Mouse (Mus musculus) kidney, embryonic 14.5 days (tissue): ENCODE results near the gene Gm45233. TPM values are rescaled to one million over a fixed set of nuclear protein-coding genes. Genes with fewer than 3 reads are reported as not detected.

Experiments
- ATAC-seq: fragments of 200-750 bp; cut with Nextera tagmentation; 2 replicates; pipeline ENCODE4 v1.8.0; 2017; ENCODE audit warnings: moderate number of reproducible peaks, mild to moderate bottlenecking, moderate TSS enrichment, moderate library complexity; ENCODE audit not compliant: low FRiP score, low TSS enrichment
- H3K27ac ChIP-seq: fragments of 300-500 bp; sonication (generic); 2 replicates; pipeline ENCODE4 v1.5.1; 2014; ENCODE audit warnings: low read depth, mild to moderate bottlenecking, low read length, moderate library complexity, mixed read lengths
- H3K27me3 ChIP-seq: fragments of 300-500 bp; sonication (generic); 2 replicates; pipeline ENCODE4 v1.6.1; 2014; ENCODE audit warnings: mild to moderate bottlenecking, low read length; ENCODE audit not compliant: control insufficient read depth, insufficient read depth
- H3K36me3 ChIP-seq: fragments of 300-500 bp; sonication (generic); 2 replicates; pipeline ENCODE4 v1.6.1; 2014; ENCODE audit warnings: low read length, mixed read lengths; ENCODE audit not compliant: control insufficient read depth, insufficient read depth
- H3K4me1 ChIP-seq: fragments of 300-500 bp; sonication (generic); 2 replicates; pipeline ENCODE4 v1.6.1; 2014; ENCODE audit warnings: low read length, mixed read lengths; ENCODE audit not compliant: control insufficient read depth, insufficient read depth
- H3K4me2 ChIP-seq: fragments of 300-500 bp; sonication (generic); replicated peaks from 2 replicates; pipeline ENCODE4 v1.6.1; 2014; ENCODE audit warnings: low read depth, mild to moderate bottlenecking, low read length
- H3K4me3 ChIP-seq: fragments of 300-500 bp; sonication (generic); 2 replicates; pipeline ENCODE4 v1.5.1; 2014; ENCODE audit warnings: mild to moderate bottlenecking, low read length
- H3K9ac ChIP-seq: fragments of 300-500 bp; sonication (generic); 2 replicates; pipeline ENCODE4 v1.6.1; 2014; ENCODE audit warnings: low read depth, mild to moderate bottlenecking, low read length, moderate library complexity
- H3K9me3 ChIP-seq: fragments of 300-500 bp; sonication (generic); 2 replicates; pipeline ENCODE4 v1.6.1; 2016; ENCODE audit warnings: low read length; ENCODE audit not compliant: control insufficient read depth
- WGBS: fragments of 180-500 bp; shearing (Covaris S2); extraction: QIAGEN DNeasy Blood & Tissue Kit; methylation state at CpG from one replicate; pipeline ENCODE4 v1.1.7; 2014; 5-methylcytosine and 5-hydroxymethylcytosine counted together
- polyA plus RNA-seq: library from polyadenylated mRNA; unstranded; fragments of >200 nt; fragmentation: Nextera tagmentation; extraction: Ambion mirVana; gene quantifications from 2 replicates; pipeline ENCODE4 v1.2.1, GENCODE M21; 2014

Gene Gm45233
- polyA plus RNA-seq, 1 experiment from 2014 or later: 0.27 TPM

DNA sequence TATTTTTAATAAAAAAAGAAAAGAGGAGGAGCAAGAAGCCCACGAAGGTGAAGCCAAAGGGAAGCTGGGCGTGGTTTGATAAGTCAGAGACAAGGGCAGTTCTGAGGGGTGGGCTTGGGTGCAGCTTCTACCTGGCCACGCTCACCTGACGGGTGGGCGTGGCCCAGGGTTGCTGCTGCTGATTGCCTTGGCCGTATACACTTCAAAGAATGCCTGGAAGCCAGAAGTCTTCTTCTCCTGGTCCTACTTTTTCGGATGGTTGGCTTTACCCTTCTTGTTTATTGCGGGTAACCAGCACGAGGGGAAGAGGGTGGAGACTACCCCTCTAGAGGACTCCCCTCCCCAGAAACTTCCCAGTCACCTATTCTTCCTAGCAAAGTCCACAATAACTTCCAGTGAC, 1.2 kb upstream of the Gm45233 start:
- H3K9me3 ChIP-seq: no peaks in the 10 kb centered on the region
- peak overlapping the region; percentile 98 for H3K27ac ChIP-seq
- 7% methylated on average over 9 of the region's 9 CpGs for WGBS
- H3K36me3 ChIP-seq: no peaks in the 10 kb centered on the region
- H3K4me2 ChIP-seq: peak overlapping the region; percentile 77
- peaks cover 13% of the 10 kb centered on the region; the same call in 1 of the 2 replicates for H3K4me1 ChIP-seq
- ATAC-seq: 0 out of 2 replicates have a peak, but pooled peaks have one; percentile 2
- no peaks in the 10 kb centered on the region for H3K27me3 ChIP-seq
- peak overlapping the region; percentile 47 for H3K4me3 ChIP-seq
- H3K9ac ChIP-seq: peak overlapping the region; percentile 67

DNA sequence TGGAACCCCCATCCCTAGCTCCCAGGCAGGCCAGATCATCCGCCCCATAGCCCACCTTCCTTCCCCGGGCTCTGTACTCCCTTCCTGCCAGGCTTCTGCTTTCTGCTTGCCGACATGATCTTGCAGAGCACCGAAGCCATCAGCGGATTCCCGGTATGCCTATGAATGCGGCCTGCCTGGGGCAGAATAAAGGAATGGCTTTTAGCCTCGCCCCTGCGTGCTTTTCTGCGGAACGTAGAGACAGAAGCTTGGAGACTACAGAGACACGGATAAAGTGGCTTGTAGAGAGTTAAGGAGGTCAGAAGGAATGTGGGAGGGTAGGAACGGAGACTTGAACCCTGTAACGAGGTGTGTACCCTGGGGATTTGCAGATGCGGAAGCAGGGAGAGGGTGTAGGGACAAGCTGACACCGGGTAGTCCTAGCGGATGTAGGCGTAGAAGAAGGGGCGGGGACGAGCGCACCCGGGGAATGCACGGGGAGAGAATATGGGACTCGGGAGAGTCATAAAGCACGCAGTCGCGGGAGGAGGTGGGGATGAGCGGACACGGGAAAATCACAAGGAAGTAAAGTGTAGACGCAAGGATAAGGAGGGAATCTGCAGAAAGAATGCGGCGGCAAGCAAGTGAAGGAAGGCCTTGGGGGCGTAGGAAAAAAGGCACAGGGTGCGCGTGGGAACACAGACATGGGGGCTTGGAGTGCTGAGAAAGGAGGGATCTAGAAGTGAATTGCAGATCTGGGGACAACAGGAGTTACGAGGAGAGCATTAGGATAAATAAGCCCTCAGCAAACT, 607 bp upstream of the Gm45233 start:
- WGBS: under 1% methylated on average over 36 of the region's 36 CpGs
- H3K27me3 ChIP-seq: no peaks in the 10 kb centered on the region

DNA sequence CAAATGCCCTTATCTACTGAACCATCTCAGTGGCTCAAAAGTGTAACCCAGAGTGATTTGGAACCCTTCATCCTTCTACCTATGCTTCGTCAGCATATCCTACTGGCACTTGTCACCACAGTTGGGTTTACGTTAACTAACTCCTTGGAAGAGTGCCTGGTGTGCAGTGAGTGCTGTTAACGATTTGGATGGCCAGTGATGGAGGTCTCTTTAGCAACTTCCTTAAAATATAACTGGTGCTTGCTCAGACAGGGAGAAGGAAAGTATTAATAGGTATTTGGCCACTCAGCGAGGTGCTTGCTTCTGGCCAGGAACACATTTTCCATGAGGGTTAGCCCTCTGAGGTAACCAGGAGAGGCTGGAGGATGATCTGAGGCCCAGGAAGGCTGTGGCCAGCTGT, 3.9 kb downstream of the Gm45233 start:
- H3K27ac ChIP-seq: no peak overlapping the region
- H3K9ac ChIP-seq: no peak overlapping the region
- 90% methylated on average over 4 of the region's 4 CpGs for WGBS

More for the DNA sequence above, 607 bp upstream of the Gm45233 start:
- Histone ChIP-seq H3K4me3 (peak overlapping the region; percentile 47), H3K4me1 (peaks cover 13% of the 10 kb centered on the region; the same call in 1 of the 2 replicates), H3K36me3 (no peaks in the 10 kb centered on the region), H3K27ac (peak overlapping the region; percentile 98), H3K4me2 (peak overlapping the region; percentile 77), H3K9me3 (no peaks in the 10 kb centered on the region), H3K9ac (peak overlapping the region; percentile 67)
- peak; percentile 90 for ATAC-seq

DNA sequence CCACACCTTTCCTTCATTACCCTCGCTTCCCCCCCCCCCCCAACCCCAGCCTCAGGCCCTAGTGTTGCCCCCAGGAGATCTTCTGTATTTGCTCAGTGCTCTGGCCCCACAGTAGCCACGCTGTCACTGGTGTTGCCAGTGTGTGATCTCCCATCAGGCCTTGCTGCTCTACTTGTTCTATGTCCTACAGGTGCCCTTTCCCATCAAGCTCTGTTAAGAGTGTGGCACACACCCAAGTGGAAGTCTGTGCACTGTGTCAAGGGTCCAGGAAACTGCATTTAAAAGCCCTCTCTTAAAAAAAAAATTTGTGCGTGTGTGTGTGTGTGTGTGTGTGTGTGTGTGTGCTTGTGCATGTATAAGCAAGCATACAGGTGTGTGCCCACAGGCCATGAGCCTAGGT, 4.3 kb downstream of the Gm45233 start:
- Histone ChIP-seq H3K27me3 (no peaks in the 10 kb centered on the region), H3K4me3 (no peak overlapping the region), H3K9ac (no peak overlapping the region), H3K4me1 (peaks cover 8% of the 10 kb centered on the region; the same call in 1 of the 2 replicates), H3K9me3 (no peaks in the 10 kb centered on the region), H3K27ac (no peak overlapping the region), H3K4me2 (no peak overlapping the region), H3K36me3 (peaks cover 13% of the 10 kb centered on the region)
- 82% methylated on average over 2 of the region's 3 CpGs for WGBS
- ATAC-seq: no peak

More for the DNA sequence above, 3.9 kb downstream of the Gm45233 start:
- Histone ChIP-seq H3K4me3 (no peak overlapping the region), H3K4me1 (peaks cover 9% of the 10 kb centered on the region; the same call in 1 of the 2 replicates), H3K4me2 (no peak overlapping the region), H3K27me3 (no peaks in the 10 kb centered on the region), H3K9me3 (no peaks in the 10 kb centered on the region), H3K36me3 (peaks cover 9% of the 10 kb centered on the region; the same call in 1 of the 2 replicates)
- no peak for ATAC-seq

DNA sequence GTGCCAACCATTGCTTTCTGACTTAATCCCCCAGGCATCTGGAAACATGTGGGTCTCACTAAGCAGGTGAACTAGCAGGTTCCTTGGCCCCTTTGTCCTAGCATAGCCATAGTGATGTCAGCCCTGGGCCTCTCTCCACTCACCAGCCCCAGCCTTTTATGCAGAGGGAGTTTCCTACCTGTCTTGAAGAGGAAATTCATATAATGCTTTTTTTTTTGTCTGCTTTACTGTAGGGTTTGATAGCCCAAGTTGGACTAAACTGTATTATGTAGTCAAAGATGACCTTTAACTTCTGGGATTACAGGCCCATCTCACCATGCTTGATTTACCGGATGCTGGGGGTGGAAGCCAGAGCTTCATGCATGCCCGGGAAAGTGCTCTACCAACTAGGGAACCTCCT, 5.9 kb downstream of the Gm45233 start:
- 96% methylated on average over 2 of the region's 2 CpGs for WGBS
- Histone ChIP-seq H3K4me3 (no peak overlapping the region), H3K27me3 (no peaks in the 10 kb centered on the region), H3K27ac (no peak overlapping the region), H3K9ac (no peak overlapping the region), H3K4me2 (no peak overlapping the region), H3K4me1 (peaks cover 4% of the 10 kb centered on the region; the same call in 1 of the 2 replicates), H3K9me3 (no peaks in the 10 kb centered on the region), H3K36me3 (peaks cover 27% of the 10 kb centered on the region)
- no peak for ATAC-seq

DNA sequence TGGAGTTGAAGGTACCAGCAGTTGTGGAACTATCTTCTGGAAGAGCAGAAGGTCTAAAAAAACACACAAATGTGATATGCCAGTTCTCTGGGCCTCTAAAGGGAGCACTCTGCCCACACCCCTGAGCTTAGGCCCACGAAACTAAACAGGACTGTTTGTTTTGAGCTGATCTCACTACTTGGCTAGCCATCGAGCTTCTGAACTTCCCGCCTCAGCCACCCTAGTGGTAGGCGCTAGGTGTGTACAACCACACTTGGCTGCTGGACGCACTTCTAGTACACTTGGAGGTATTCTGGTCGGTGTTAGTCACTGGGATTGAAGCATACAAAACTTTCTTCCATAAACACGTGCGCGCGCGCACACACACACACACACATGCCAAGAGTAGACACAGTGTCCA, 7.8 kb downstream of the Gm45233 start:
- no peak overlapping the region for H3K4me3 ChIP-seq
- no peaks in the 10 kb centered on the region for H3K27me3 ChIP-seq
- no peak overlapping the region for H3K27ac ChIP-seq
- H3K9ac ChIP-seq: no peak overlapping the region
- no peaks in the 10 kb centered on the region for H3K4me1 ChIP-seq
- ATAC-seq: no peak
- no peak overlapping the region for H3K4me2 ChIP-seq
- H3K9me3 ChIP-seq: no peaks in the 10 kb centered on the region
- peaks cover 40% of the 10 kb centered on the region for H3K36me3 ChIP-seq
- 95% methylated on average over 11 of the region's 11 CpGs for WGBS

DNA sequence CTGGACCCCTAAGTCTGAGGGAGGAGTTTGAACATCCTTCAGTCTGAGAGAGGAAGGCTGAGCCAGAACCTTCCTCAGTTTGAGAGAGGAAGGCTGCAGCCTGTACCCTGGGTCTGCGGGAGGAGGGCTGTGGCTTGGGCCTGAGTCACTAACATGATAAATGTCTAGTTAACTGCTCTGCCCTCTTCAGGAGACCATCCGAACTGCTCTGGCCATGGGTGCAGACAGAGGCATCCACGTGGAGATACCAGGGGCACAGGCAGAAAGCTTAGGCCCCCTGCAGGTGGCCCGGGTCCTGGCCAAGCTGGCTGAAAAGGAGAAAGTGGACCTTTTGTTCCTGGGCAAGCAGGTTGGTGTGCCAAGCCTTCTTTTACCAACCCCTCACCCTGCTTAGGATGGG, 8.7 kb downstream of the Gm45233 start:
- Histone ChIP-seq H3K27ac (no peak overlapping the region), H3K36me3 (peaks cover 48% of the 10 kb centered on the region), H3K27me3 (no peaks in the 10 kb centered on the region), H3K9me3 (no peaks in the 10 kb centered on the region), H3K4me3 (no peak overlapping the region), H3K4me2 (no peak overlapping the region), H3K9ac (no peak overlapping the region), H3K4me1 (no peaks in the 10 kb centered on the region)
- 48% methylated on average over 4 of the region's 4 CpGs for WGBS
- ATAC-seq: no peak

DNA sequence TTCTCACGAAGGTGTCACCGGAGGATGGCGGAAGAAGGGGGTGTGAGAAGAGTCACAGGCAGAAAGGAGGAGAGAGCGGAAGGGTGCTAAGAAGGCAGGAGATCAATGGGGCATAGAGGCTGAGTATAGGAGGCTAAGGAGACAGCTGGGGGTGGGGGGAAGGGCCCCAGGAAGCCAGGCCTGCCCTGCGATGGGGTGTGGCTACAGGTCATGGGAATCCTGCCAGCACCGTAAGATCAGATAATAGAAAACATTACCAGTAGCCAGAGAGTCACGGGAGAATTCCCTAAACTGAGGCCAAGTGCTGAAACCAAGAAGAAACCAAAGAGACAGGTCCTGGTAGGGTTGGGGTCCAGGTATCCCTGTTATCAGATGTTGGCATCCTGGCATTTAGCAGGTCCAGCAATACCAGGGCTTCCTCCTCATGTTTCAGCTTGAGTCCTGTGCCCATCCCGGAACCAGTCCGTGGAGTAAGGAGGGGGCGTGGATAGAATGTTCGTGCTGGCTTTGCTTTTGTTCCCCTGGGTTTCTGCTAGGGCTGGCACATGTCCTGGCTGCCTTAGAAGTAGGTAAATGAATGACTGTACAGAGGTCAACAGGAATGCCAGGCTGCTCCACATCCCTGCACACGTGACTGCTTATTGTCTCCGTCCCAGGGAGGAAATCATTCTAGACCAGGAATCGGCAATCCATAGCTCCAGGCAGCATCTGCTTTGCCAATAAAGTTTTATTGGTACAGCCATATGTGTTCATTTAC, 9.8 kb downstream of the Gm45233 start:
- Histone ChIP-seq H3K27me3 (no peaks in the 10 kb centered on the region), H3K9me3 (no peaks in the 10 kb centered on the region), H3K9ac (no peak overlapping the region), H3K4me2 (no peak overlapping the region), H3K27ac (no peak overlapping the region), H3K4me1 (no peaks in the 10 kb centered on the region), H3K4me3 (no peak overlapping the region), H3K36me3 (peaks cover 51% of the 10 kb centered on the region)
- no peak for ATAC-seq
- WGBS: 79% methylated on average over 14 of the region's 14 CpGs

DNA sequence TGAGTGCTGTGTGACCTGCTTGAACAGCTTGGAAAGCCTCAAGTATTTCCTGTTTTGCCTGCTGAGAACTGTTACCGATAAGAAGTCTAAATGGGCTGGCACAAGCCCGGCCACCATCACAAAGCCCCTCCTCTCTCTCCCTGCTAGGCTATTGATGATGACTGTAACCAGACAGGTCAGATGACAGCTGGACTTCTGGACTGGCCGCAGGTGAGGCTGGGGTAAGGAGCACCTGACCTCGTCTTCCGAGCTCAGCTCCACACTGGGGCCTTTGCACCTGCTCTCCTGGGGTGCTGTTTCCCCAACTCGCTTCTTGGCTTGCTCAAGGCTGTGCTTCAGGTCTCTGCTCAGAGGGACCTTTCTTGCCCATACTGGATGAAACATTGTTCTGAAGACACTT, 10.4 kb downstream of the Gm45233 start:
- ATAC-seq: no peak
- Histone ChIP-seq H3K4me3 (no peak overlapping the region), H3K9ac (no peak overlapping the region), H3K4me2 (no peak overlapping the region), H3K27ac (no peak overlapping the region), H3K4me1 (no peaks in the 10 kb centered on the region), H3K27me3 (no peaks in the 10 kb centered on the region), H3K9me3 (no peaks in the 10 kb centered on the region), H3K36me3 (peaks cover 51% of the 10 kb centered on the region)
- WGBS: 91% methylated on average over 6 of the region's 6 CpGs
